Mouse (Mus musculus): ENCODE results near the gene Atg14. TPM values are rescaled to one million over a fixed set of nuclear protein-coding genes. Genes with fewer than 3 reads are reported as not detected.
A peak's percentile ranks its signal among the peaks of the same experiment; 100 is the strongest.

Gene Atg14
- polyA plus RNA-seq, 1 experiment from 2014 or later = 8.0 TPM

- no peak for ATAC-seq
- Histone ChIP-seq H3K27ac (no peak overlapping the region), H3K4me3 (no peak overlapping the region), H3K27me3 (replicated peaks) (no peaks in the 10 kb centered on the region), H3K4me1 (peaks cover 26% of the 10 kb centered on the region), H3K9me3 (replicated peaks) (no peaks in the 10 kb centered on the region), H3K4me2 (no peak overlapping the region), H3K9ac (no peak overlapping the region), H3K36me3 (peaks cover 30% of the 10 kb centered on the region)
- 55% methylated on average over 5 of the region's 5 CpGs for WGBS (ENCODE audit: insufficient replicate concordance)
These were observed 71.8 kb downstream of the Atg14 start for GRCm38 (mm10) chr14:47498632-47499031.

- Histone ChIP-seq H3K4me2 (no peak overlapping the region), H3K27ac (no peak overlapping the region), H3K9ac (no peak overlapping the region), H3K4me1 (peaks cover 36% of the 10 kb centered on the region), H3K27me3 (replicated peaks) (no peaks in the 10 kb centered on the region), H3K9me3 (replicated peaks) (no peaks in the 10 kb centered on the region), H3K4me3 (no peak overlapping the region), H3K36me3 (peaks cover 29% of the 10 kb centered on the region)
- WGBS (ENCODE audit: insufficient replicate concordance) = 64% methylated on average over 3 of the region's 3 CpGs
- no peak for ATAC-seq
These were observed 73.3 kb downstream of the Atg14 start for GRCm38 (mm10) chr14:47497166-47497565.

GRCm38 (mm10) chr14:47495951-47496350 lies 74.5 kb downstream of the Atg14 start:
- no peaks in the 10 kb centered on the region for H3K27me3 ChIP-seq (replicated peaks)
- ATAC-seq = 0 out of 2 replicates have a peak, but pooled peaks have one; percentile 47
- peaks cover 21% of the 10 kb centered on the region for H3K36me3 ChIP-seq
- WGBS (ENCODE audit: insufficient replicate concordance) = 89% methylated on average over 3 of the region's 3 CpGs
- no peak overlapping the region for H3K9ac ChIP-seq
- no peak overlapping the region for H3K27ac ChIP-seq
- peaks cover 36% of the 10 kb centered on the region for H3K4me1 ChIP-seq
- H3K9me3 ChIP-seq (replicated peaks) = no peaks in the 10 kb centered on the region
- H3K4me2 ChIP-seq = no peak overlapping the region
- H3K4me3 ChIP-seq = no peak overlapping the region

- H3K4me1 ChIP-seq = peaks cover 53% of the 10 kb centered on the region
- no peaks in the 10 kb centered on the region for H3K27me3 ChIP-seq (replicated peaks)
- 73% methylated on average over 2 of the region's 2 CpGs for WGBS (ENCODE audit: insufficient replicate concordance)
- no peak overlapping the region for H3K9ac ChIP-seq
- peaks cover 17% of the 10 kb centered on the region for H3K36me3 ChIP-seq
- H3K4me2 ChIP-seq = no peak overlapping the region
- no peaks in the 10 kb centered on the region for H3K9me3 ChIP-seq (replicated peaks)
- H3K27ac ChIP-seq = no peak overlapping the region
- H3K4me3 ChIP-seq = no peak overlapping the region
- ATAC-seq = no peak
These were observed 76.7 kb downstream of the Atg14 start for GRCm38 (mm10) chr14:47493592-47494361.

Other genes starting within 250 kb of the Atg14 start
- 13.7 and 14.6 TPM in 2 replicates for gene Lgals3, start 202.9 kb downstream of the Atg14 start, polyA plus RNA-seq (2016; fragmentation: Nextera tagmentation; extraction: Ambion mirVana)
- 68.0 and 73.9 TPM in 2 replicates for gene Dlgap5, start 152.2 kb downstream of the Atg14 start, polyA plus RNA-seq (2016; fragmentation: Nextera tagmentation; extraction: Ambion mirVana)
- 36.4 and 38.0 TPM in 2 replicates for gene Fbxo34, start 120.2 kb downstream of the Atg14 start, polyA plus RNA-seq (2016; fragmentation: Nextera tagmentation; extraction: Ambion mirVana)
- 23.4 and 27.8 TPM in 2 replicates for gene Ktn1, start 77.8 kb upstream of the Atg14 start, polyA plus RNA-seq (2016; fragmentation: Nextera tagmentation; extraction: Ambion mirVana)

All from liver, embryonic 12.5 days (tissue).